Mouse (Mus musculus): ENCODE data around the gene Upk1b. TPM values are rescaled to one million over a fixed set of nuclear protein-coding genes. Genes with fewer than 3 reads are reported as not detected.

The Upk1b gene
- polyA plus RNA-seq, 1 experiment from 2014 or later, result 19.7 TPM

- H3K4me1 ChIP-seq (ENCODE audit: control insufficient read depth, insufficient read depth, low read length), result no peaks in the 10 kb centered on the region
- peak; percentile 25; the same call in 1 of the 2 replicates for ATAC-seq (ENCODE audit: insufficient number of reproducible peaks, insufficient read depth, low FRiP score, low read depth)
- under 1% methylated on average over 13 of the region's 13 CpGs for WGBS
These were observed 57.4 kb downstream of the Upk1b start for GRCm38 (mm10) chr16:38742659-38743131.

DNA sequence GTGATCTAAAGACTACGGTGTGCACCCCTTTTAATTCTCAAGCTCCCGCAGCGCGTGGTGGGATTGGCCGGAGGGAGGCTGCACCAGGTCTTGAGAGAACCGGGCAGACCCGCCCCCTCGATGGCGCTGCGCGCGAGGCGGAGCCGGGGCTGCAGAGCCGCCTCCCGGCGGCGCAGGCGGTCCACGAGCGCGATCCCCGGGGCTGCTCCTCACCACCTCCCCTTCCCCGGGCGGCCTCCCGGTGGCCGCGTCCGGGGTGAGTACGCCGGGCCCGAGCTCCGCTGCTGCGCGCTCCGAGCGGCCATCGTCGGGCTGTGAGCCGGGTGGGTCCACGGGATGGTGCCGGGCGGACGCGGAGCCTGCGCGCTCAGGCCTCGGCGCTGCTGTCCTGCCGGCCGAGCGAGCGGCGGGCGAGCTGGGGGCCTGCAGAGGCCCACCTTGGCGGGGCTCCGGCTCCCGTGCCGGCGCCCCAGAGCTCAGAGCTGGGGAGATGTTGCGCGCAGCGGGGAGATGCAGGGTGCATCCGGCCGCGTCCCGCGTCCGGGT lies 57.9 kb downstream of the Upk1b start, which contains the start of gene B4galt4:
Gene B4galt4 (plus strand): TSS at position 152 of the 546 bp plus-strand sequence.
- Histone ChIP-seq H3K4me3 (ENCODE audit: low read depth, low read length) (peak within 1 kb of the TSS; percentile 80), H3K9me3 (ENCODE audit: control insufficient read depth, low read depth, low read length) (no peaks in the 10 kb centered on the region), H3K4me1 (ENCODE audit: control insufficient read depth, insufficient read depth, low read length) (no peaks in the 10 kb centered on the region), H3K27ac (ENCODE audit: low read length) (peak within 1 kb of the TSS; percentile 76), H3K4me2 (replicated peaks; ENCODE audit: low read depth, low read length) (peak within 1 kb of the TSS; percentile 55), H3K9ac (replicated peaks; ENCODE audit: low read depth, low read length) (peak within 1 kb of the TSS; percentile 74), H3K27me3 (ENCODE audit: control insufficient read depth, insufficient read depth, low read length) (no peaks in the 10 kb centered on the region), H3K36me3 (ENCODE audit: control insufficient read depth, insufficient read depth, low read length) (no peaks in the 10 kb centered on the region)
- peak; percentile 94 for ATAC-seq (ENCODE audit: insufficient number of reproducible peaks, insufficient read depth, low FRiP score, low read depth)
- WGBS, result under 1% methylated on average over 49 of the region's 69 CpGs

More at GRCm38 (mm10) chr16:38742659-38743131, 57.4 kb downstream of the Upk1b start:
- H3K27ac ChIP-seq (ENCODE audit: low read length), result peak overlapping the region; percentile 76
- H3K36me3 ChIP-seq (ENCODE audit: control insufficient read depth, insufficient read depth, low read length), result no peaks in the 10 kb centered on the region
- peak overlapping the region; percentile 74 for H3K9ac ChIP-seq (replicated peaks; ENCODE audit: low read depth, low read length)
- peak overlapping the region; percentile 80 for H3K4me3 ChIP-seq (ENCODE audit: low read depth, low read length)
- peak overlapping the region; percentile 55 for H3K4me2 ChIP-seq (replicated peaks; ENCODE audit: low read depth, low read length)
- no peaks in the 10 kb centered on the region for H3K9me3 ChIP-seq (ENCODE audit: control insufficient read depth, low read depth, low read length)
- H3K27me3 ChIP-seq (ENCODE audit: control insufficient read depth, insufficient read depth, low read length), result no peaks in the 10 kb centered on the region

- peak overlapping the region; percentile 55 for H3K4me2 ChIP-seq (replicated peaks; ENCODE audit: low read depth, low read length)
- no peak overlapping the region for H3K27ac ChIP-seq (ENCODE audit: low read length)
- ATAC-seq (ENCODE audit: insufficient number of reproducible peaks, insufficient read depth, low FRiP score, low read depth), result no peak
- 80% methylated on average over 13 of the region's 13 CpGs for WGBS
- H3K27me3 ChIP-seq (ENCODE audit: control insufficient read depth, insufficient read depth, low read length), result no peaks in the 10 kb centered on the region
- no peaks in the 10 kb centered on the region for H3K4me1 ChIP-seq (ENCODE audit: control insufficient read depth, insufficient read depth, low read length)
- H3K4me3 ChIP-seq (ENCODE audit: low read depth, low read length), result peak overlapping the region; percentile 80
- H3K9ac ChIP-seq (replicated peaks; ENCODE audit: low read depth, low read length), result no peak overlapping the region
- no peaks in the 10 kb centered on the region for H3K36me3 ChIP-seq (ENCODE audit: control insufficient read depth, insufficient read depth, low read length)
- H3K9me3 ChIP-seq (ENCODE audit: control insufficient read depth, low read depth, low read length), result no peaks in the 10 kb centered on the region
These were observed 58.8 kb downstream of the Upk1b start for GRCm38 (mm10) chr16:38741204-38741903.

GRCm38 (mm10) chr16:38730921-38731320 lies 69.2 kb downstream of the Upk1b start:
- H3K27ac ChIP-seq (ENCODE audit: low read length), result no peak overlapping the region
- 53% methylated on average over 8 of the region's 8 CpGs for WGBS
- H3K9me3 ChIP-seq (ENCODE audit: control insufficient read depth, low read depth, low read length), result no peaks in the 10 kb centered on the region
- no peak for ATAC-seq (ENCODE audit: insufficient number of reproducible peaks, insufficient read depth, low FRiP score, low read depth)
- no peaks in the 10 kb centered on the region for H3K36me3 ChIP-seq (ENCODE audit: control insufficient read depth, insufficient read depth, low read length)
- H3K4me2 ChIP-seq (replicated peaks; ENCODE audit: low read depth, low read length), result no peak overlapping the region
- H3K4me3 ChIP-seq (ENCODE audit: low read depth, low read length), result no peak overlapping the region
- H3K9ac ChIP-seq (replicated peaks; ENCODE audit: low read depth, low read length), result no peak overlapping the region
- H3K27me3 ChIP-seq (ENCODE audit: control insufficient read depth, insufficient read depth, low read length), result no peaks in the 10 kb centered on the region
- no peaks in the 10 kb centered on the region for H3K4me1 ChIP-seq (ENCODE audit: control insufficient read depth, insufficient read depth, low read length)

DNA sequence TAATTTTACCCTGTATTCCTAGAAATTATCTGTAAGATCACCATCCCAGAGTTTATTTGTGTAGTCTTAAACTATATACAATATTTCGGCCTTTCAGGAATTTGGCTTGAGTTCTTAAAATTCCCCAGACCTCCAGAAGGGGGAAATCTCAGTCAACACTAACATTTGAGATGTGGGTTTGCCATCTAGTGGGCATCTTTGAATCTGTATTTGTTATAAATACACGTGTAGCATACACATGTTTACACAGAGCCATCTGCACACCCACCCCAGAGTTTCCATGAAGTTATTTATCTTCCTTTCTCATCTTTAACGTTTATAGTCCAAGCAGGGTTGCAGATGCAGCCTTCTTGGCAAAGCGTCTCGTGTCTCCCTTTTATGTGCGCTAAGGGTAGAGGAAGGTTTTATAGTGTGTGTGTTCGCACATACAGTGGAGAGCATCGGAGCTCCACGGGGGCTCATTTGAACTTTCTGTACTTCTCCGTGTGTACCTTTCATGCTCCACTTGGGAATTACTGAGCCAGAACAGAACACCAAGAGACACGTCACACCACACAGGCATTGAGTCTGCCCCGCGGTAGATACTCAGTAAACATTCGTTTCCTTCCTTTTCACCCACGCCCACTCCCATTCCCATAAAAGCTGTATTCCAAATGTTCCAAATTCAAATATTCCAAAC lies 70.4 kb downstream of the Upk1b start:
- peak overlapping the region; percentile 19 for H3K4me2 ChIP-seq (replicated peaks; ENCODE audit: low read depth, low read length)
- no peak overlapping the region for H3K27ac ChIP-seq (ENCODE audit: low read length)
- 46% methylated on average over 15 of the region's 15 CpGs for WGBS
- no peaks in the 10 kb centered on the region for H3K36me3 ChIP-seq (ENCODE audit: control insufficient read depth, insufficient read depth, low read length)
- ATAC-seq (ENCODE audit: insufficient number of reproducible peaks, insufficient read depth, low FRiP score, low read depth), result peak; percentile 63; the same call in 1 of the 2 replicates
- H3K27me3 ChIP-seq (ENCODE audit: control insufficient read depth, insufficient read depth, low read length), result no peaks in the 10 kb centered on the region
- no peaks in the 10 kb centered on the region for H3K4me1 ChIP-seq (ENCODE audit: control insufficient read depth, insufficient read depth, low read length)
- H3K9me3 ChIP-seq (ENCODE audit: control insufficient read depth, low read depth, low read length), result no peaks in the 10 kb centered on the region
- no peak overlapping the region for H3K4me3 ChIP-seq (ENCODE audit: low read depth, low read length)
- no peak overlapping the region for H3K9ac ChIP-seq (replicated peaks; ENCODE audit: low read depth, low read length)

DNA sequence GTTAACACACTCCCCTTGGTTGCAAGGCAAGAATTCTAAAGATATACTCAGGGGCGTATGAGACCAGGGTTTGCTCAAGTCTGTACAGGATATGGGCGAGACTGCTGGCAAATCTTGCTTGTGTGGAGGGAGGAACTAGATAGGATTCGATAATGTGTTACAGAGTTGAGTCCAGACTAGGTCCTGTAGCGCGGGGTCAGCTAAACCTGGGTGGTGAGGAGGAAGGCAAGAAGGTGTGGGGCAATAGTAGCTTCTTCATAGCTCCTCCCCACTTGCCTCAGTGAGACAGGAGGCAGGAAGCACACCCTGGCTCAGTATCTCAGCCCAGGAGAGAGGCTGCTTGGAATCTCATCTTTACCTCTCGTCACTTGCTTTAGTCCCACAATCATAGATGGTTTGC lies 71.0 kb downstream of the Upk1b start:
- Histone ChIP-seq H3K9me3 (ENCODE audit: control insufficient read depth, low read depth, low read length) (no peaks in the 10 kb centered on the region), H3K27me3 (ENCODE audit: control insufficient read depth, insufficient read depth, low read length) (no peaks in the 10 kb centered on the region), H3K36me3 (ENCODE audit: control insufficient read depth, insufficient read depth, low read length) (no peaks in the 10 kb centered on the region), H3K4me2 (replicated peaks; ENCODE audit: low read depth, low read length) (no peak overlapping the region), H3K4me3 (ENCODE audit: low read depth, low read length) (no peak overlapping the region), H3K4me1 (ENCODE audit: control insufficient read depth, insufficient read depth, low read length) (no peaks in the 10 kb centered on the region), H3K9ac (replicated peaks; ENCODE audit: low read depth, low read length) (no peak overlapping the region), H3K27ac (ENCODE audit: low read length) (no peak overlapping the region)
- 75% methylated on average over 6 of the region's 6 CpGs for WGBS
- no peak for ATAC-seq (ENCODE audit: insufficient number of reproducible peaks, insufficient read depth, low FRiP score, low read depth)

DNA sequence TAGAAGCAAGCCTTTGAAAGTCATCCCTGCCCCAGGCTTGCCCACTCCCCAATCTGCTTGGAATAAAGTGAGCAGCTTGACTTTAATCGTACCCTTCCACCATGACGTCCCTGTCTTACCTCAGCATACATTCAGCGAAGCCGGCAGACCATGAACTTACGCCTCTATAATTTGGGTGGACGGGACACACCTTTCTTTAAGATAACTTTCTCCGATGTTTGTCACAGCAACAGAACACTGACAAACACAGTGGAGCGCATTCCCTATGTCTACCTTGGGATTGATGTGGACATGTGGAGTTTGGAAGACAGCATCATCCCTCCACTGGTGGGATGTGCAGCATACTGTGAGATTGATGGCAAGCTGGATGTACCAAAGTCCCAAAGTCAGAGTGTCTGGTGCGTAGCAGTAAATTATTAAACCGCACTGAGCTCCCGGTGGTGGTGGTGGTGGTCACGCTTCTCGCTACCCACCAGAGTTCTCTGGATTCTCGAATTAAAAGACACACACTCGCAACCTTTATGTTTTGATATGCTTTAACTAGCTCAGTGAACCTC lies 71.5 kb downstream of the Upk1b start:
- 90% methylated on average over 15 of the region's 15 CpGs for WGBS
- Histone ChIP-seq H3K9me3 (ENCODE audit: control insufficient read depth, low read depth, low read length) (no peaks in the 10 kb centered on the region), H3K4me2 (replicated peaks; ENCODE audit: low read depth, low read length) (no peak overlapping the region), H3K27ac (ENCODE audit: low read length) (no peak overlapping the region), H3K4me1 (ENCODE audit: control insufficient read depth, insufficient read depth, low read length) (no peaks in the 10 kb centered on the region), H3K4me3 (ENCODE audit: low read depth, low read length) (no peak overlapping the region), H3K36me3 (ENCODE audit: control insufficient read depth, insufficient read depth, low read length) (no peaks in the 10 kb centered on the region), H3K9ac (replicated peaks; ENCODE audit: low read depth, low read length) (no peak overlapping the region), H3K27me3 (ENCODE audit: control insufficient read depth, insufficient read depth, low read length) (no peaks in the 10 kb centered on the region)
- ATAC-seq (ENCODE audit: insufficient number of reproducible peaks, insufficient read depth, low FRiP score, low read depth), result no peak

DNA sequence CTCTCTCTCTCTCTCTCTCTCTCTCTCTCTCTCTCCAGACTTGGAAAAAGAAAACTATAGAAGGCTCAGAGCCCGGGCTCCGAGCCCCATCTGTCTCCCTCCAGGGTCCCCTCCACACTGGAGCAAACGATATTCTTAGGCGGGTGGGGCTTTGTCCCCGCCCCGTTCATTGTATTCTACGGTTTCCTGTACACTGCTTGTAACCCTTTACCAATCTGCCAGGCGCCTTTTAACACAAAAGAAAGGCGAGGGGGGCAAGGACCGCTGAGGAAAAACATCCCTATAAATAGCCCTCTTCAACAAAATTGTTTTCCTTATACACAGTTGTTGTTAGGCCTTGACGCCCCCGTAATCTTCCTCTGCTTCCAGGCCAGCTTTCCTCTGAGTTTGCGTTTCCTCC lies 75.2 kb downstream of the Upk1b start:
- no peak for ATAC-seq (ENCODE audit: insufficient number of reproducible peaks, insufficient read depth, low FRiP score, low read depth)
- no peaks in the 10 kb centered on the region for H3K9me3 ChIP-seq (ENCODE audit: control insufficient read depth, low read depth, low read length)
- H3K4me1 ChIP-seq (ENCODE audit: control insufficient read depth, insufficient read depth, low read length), result no peaks in the 10 kb centered on the region
- no peak overlapping the region for H3K27ac ChIP-seq (ENCODE audit: low read length)
- no peaks in the 10 kb centered on the region for H3K27me3 ChIP-seq (ENCODE audit: control insufficient read depth, insufficient read depth, low read length)
- H3K4me2 ChIP-seq (replicated peaks; ENCODE audit: low read depth, low read length), result no peak overlapping the region
- 71% methylated on average over 13 of the region's 13 CpGs for WGBS
- H3K9ac ChIP-seq (replicated peaks; ENCODE audit: low read depth, low read length), result no peak overlapping the region
- H3K4me3 ChIP-seq (ENCODE audit: low read depth, low read length), result no peak overlapping the region
- no peaks in the 10 kb centered on the region for H3K36me3 ChIP-seq (ENCODE audit: control insufficient read depth, insufficient read depth, low read length)

All from stomach, embryonic 14.5 days (tissue).